Mouse (Mus musculus): ENCODE data around the gene Lcmt1. TPM values are rescaled to one million over a fixed set of nuclear protein-coding genes. Genes with fewer than 3 reads are reported as not detected.

The Lcmt1 gene
- polyA plus RNA-seq, 1 experiment, result 18.7 TPM

GRCm38 (mm10) chr7:123430411-123430705 is 60.8 kb downstream of the Lcmt1 start:
- WGBS, result 69% methylated on average over 4 of the region's 4 CpGs
- no peak for DNase-seq (ENCODE audit: low read depth, low spot score)

GRCm38 (mm10) chr7:123431206-123431605 is 61.6 kb downstream of the Lcmt1 start:
- no peak for DNase-seq (ENCODE audit: low read depth, low spot score)
- WGBS, result 87% methylated on average over 4 of the region's 4 CpGs

GRCm38 (mm10) chr7:123442079-123442478 is 72.5 kb downstream of the Lcmt1 start:
- 91% methylated on average over 1 of the region's 1 CpGs for WGBS
- no peak for DNase-seq (ENCODE audit: low read depth, low spot score)

GRCm38 (mm10) chr7:123448794-123449193 is 79.2 kb downstream of the Lcmt1 start:
- 42% methylated on average over 2 of the region's 2 CpGs for WGBS

GRCm38 (mm10) chr7:123449676-123450075 is 80.1 kb downstream of the Lcmt1 start:
- no peak for DNase-seq (ENCODE audit: low read depth, low spot score)
- WGBS, result 81% methylated on average over 10 of the region's 10 CpGs

More at GRCm38 (mm10) chr7:123448794-123449193, 79.2 kb downstream of the Lcmt1 start:
- no peak for DNase-seq (ENCODE audit: low read depth, low spot score)

GRCm38 (mm10) chr7:123450515-123450914 is 80.9 kb downstream of the Lcmt1 start:
- no peak for DNase-seq (ENCODE audit: low read depth, low spot score)
- WGBS, result 89% methylated on average over 2 of the region's 2 CpGs

- 19% methylated on average over 6 of the region's 6 CpGs for WGBS
- no peak for DNase-seq (ENCODE audit: low read depth, low spot score)
Observed at GRCm38 (mm10) chr7:123452551-123452950, 83.0 kb downstream of the Lcmt1 start.

GRCm38 (mm10) chr7:123453066-123453465 is 83.5 kb downstream of the Lcmt1 start:
- no peak for DNase-seq (ENCODE audit: low read depth, low spot score)

GRCm38 (mm10) chr7:123455088-123455487 is 85.5 kb downstream of the Lcmt1 start:
- 93% methylated on average over 3 of the region's 3 CpGs for WGBS
- no peak for DNase-seq (ENCODE audit: low read depth, low spot score)

More at GRCm38 (mm10) chr7:123453066-123453465, 83.5 kb downstream of the Lcmt1 start:
- WGBS, result 24% methylated on average over 8 of the region's 8 CpGs

- DNase-seq (ENCODE audit: low read depth, low spot score), result no peak
- 89% methylated on average over 4 of the region's 4 CpGs for WGBS
Observed at GRCm38 (mm10) chr7:123458309-123458708, 88.7 kb downstream of the Lcmt1 start.

- no peak for DNase-seq (ENCODE audit: low read depth, low spot score)
- WGBS, result 58% methylated on average over 4 of the region's 4 CpGs
Observed at GRCm38 (mm10) chr7:123459247-123459646, 89.7 kb downstream of the Lcmt1 start.

- DNase-seq (ENCODE audit: low read depth, low spot score), result no peak
- 96% methylated on average over 4 of the region's 4 CpGs for WGBS
Observed at GRCm38 (mm10) chr7:123461316-123461715, 91.7 kb downstream of the Lcmt1 start.

GRCm38 (mm10) chr7:123462070-123462501 is 92.5 kb downstream of the Lcmt1 start, which contains the start of gene Aqp8:
Gene Aqp8 (plus strand): TSS chr7:123462291.
- peak; percentile 99 for DNase-seq (ENCODE audit: low read depth, low spot score)
- 22% methylated on average over 9 of the region's 9 CpGs for WGBS

GRCm38 (mm10) chr7:123463569-123463968 is 94.0 kb downstream of the Lcmt1 start:
- no peak for DNase-seq (ENCODE audit: low read depth, low spot score)
- 86% methylated on average over 4 of the region's 4 CpGs for WGBS

- 15% methylated on average over 6 of the region's 6 CpGs for WGBS
- DNase-seq (ENCODE audit: low read depth, low spot score), result no peak
Observed at GRCm38 (mm10) chr7:123465692-123466387, 96.3 kb downstream of the Lcmt1 start.

GRCm38 (mm10) chr7:123467961-123468360 is 98.4 kb downstream of the Lcmt1 start:
- WGBS, result 81% methylated on average over 1 of the region's 1 CpGs
- no peak for DNase-seq (ENCODE audit: low read depth, low spot score)

Other genes with a start within 250 kb of the Lcmt1 start
- gene Tnrc6a, start 245.9 kb upstream of the Lcmt1 start, polyA plus RNA-seq (2012; rRNA removed), result 20.0 and 41.3 TPM in 2 replicates
- gene Slc5a11, start 155.0 kb upstream of the Lcmt1 start, polyA plus RNA-seq (2012; rRNA removed), result 27.9 and 153 TPM in 2 replicates
- 23.7 and 41.5 TPM in 2 replicates for gene Arhgap17, start 131 bp downstream of the Lcmt1 start, polyA plus RNA-seq (2012; rRNA removed)
- gene Aqp8, start 92.5 kb downstream of the Lcmt1 start, polyA plus RNA-seq (2012; rRNA removed), result not detected in 2 replicates
- 0.06 and 0.07 TPM in 2 replicates for gene Zkscan2, start 130.7 kb downstream of the Lcmt1 start, polyA plus RNA-seq (2012; rRNA removed)

All from large intestine, adult 2 months (tissue).